Mouse (Mus musculus): ENCODE measurements around the gene Gatad2a.

DNA sequence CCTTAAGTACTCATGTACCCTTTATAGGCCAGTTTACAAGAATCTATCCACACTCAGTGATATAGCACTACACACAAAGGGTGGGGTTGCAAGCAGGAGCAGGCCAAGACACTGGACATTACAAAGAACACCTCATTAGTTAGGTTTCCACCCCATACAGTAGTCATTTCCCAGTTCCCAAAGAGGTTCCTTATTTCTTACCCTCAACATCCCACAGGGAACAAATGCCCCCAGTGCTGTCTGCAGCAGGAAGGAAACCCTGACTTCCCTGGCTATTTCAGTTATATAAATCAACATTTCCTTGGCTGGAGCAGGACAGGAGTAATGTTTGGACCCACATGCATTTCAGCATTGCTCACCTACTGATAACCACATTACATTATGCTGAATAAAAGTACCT, 8.4 kb downstream of the Gatad2a start:
- TF ChIP-seq POLR2A (IDR thresholded peaks at IDR 0.05; ENCODE audit: low read depth, low read length) (no peak), CTCF (IDR thresholded peaks at IDR 0.05; ENCODE audit: borderline replicate concordance, insufficient read depth, low read length) (no peak)
